Mouse (Mus musculus) liver, postnatal 0 days (tissue): ENCODE measurements at regions not wholly inside any gene's neighbourhood (a gene's known extent, or its start where the extent isn't known, plus 50 kb on each side); places are given as distances from the start of the nearest gene placed in this dataset.

Experiments
- CTCF ChIP-seq: sonication (generic); IDR thresholded peaks from 2 replicates; pipeline ENCODE4 v1.5.1; 2016; ENCODE audit warnings: antibody characterized with exemption, low read depth
- EP300 ChIP-seq: IDR thresholded peaks from 2 replicates; pipeline ENCODE4 v1.6.1; 2016; ENCODE audit warnings: antibody characterized with exemption, low read depth, mild to moderate bottlenecking

- TF ChIP-seq CTCF (no peak), EP300 (no peak)
These were observed 1022.8 kb downstream of the 4930444P10Rik start for GRCm38 (mm10) chr1:15070331-15070730.
